Mouse (Mus musculus) testis, adult 2 months (tissue): Measurements from ENCODE around the gene Scrg1. TPM values are rescaled to one million over a fixed set of nuclear protein-coding genes. Genes with fewer than 3 reads are reported as not detected.

Experiments used
- H3K27ac ChIP-seq: fragments of 200-500 bp; 2 replicates; pipeline ENCODE4 v1.5.1; 2012; ENCODE audit warnings: low read depth, low read length; ENCODE audit not compliant: control insufficient read depth, insufficient read depth
- H3K27me3 ChIP-seq: fragments of 200-500 bp; 2 replicates; pipeline ENCODE4 v1.6.1; 2012; ENCODE audit warnings: mild to moderate bottlenecking, low read length, moderate library complexity; ENCODE audit not compliant: control insufficient read depth, insufficient read depth
- H3K36me3 ChIP-seq: fragments of 200-500 bp; 2 replicates; pipeline ENCODE4 v1.6.1; 2012; ENCODE audit warnings: mild to moderate bottlenecking, low read length; ENCODE audit not compliant: control insufficient read depth, insufficient read depth
- H3K4me1 ChIP-seq: fragments of 200-500 bp; 2 replicates; pipeline ENCODE4 v1.6.1; 2012; ENCODE audit warnings: low read length; ENCODE audit not compliant: control insufficient read depth, insufficient read depth
- H3K4me3 ChIP-seq: fragments of 200-500 bp; 2 replicates; pipeline ENCODE4 v1.5.1; 2012; ENCODE audit warnings: low read depth, mild to moderate bottlenecking, low read length, moderate library complexity, mixed read lengths; ENCODE audit not compliant: control insufficient read depth
- CTCF ChIP-seq: fragments of 200-500 bp; IDR thresholded peaks from 2 replicates; pipeline ENCODE4 v1.5.1; 2012; ENCODE audit warnings: low read depth, mild to moderate bottlenecking, inconsistent platforms, low read length, moderate library complexity; ENCODE audit not compliant: control insufficient read depth, insufficient read depth, insufficient replicate concordance
- POLR2A ChIP-seq: fragments of 200-500 bp; IDR thresholded peaks from 2 replicates; pipeline ENCODE4 v1.6.1; 2012; ENCODE audit warnings: low read depth, mild to moderate bottlenecking, inconsistent platforms, low read length, moderate library complexity; ENCODE audit not compliant: control insufficient read depth
- polyA plus RNA-seq: library from polyadenylated mRNA; depleted of rRNA; stranded (reverse); fragments of >200 nt; gene quantifications from 2 replicates; pipeline ENCODE4 v1.2.3, GENCODE M21; 2012

Scrg1 gene
- polyA plus RNA-seq, 1 experiment: not detected

- no peaks in the 10 kb centered on the region for H3K27me3 ChIP-seq
- TF ChIP-seq POLR2A: no peak
- TF ChIP-seq CTCF: no peak
- no peaks in the 10 kb centered on the region for H3K36me3 ChIP-seq
- H3K4me3 ChIP-seq: no peak overlapping the region
- H3K4me1 ChIP-seq: no peaks in the 10 kb centered on the region
- no peak overlapping the region for H3K27ac ChIP-seq
Observed at GRCm38 (mm10) chr8:57457942-57458341, 2.2 kb downstream of the Scrg1 start.

DNA sequence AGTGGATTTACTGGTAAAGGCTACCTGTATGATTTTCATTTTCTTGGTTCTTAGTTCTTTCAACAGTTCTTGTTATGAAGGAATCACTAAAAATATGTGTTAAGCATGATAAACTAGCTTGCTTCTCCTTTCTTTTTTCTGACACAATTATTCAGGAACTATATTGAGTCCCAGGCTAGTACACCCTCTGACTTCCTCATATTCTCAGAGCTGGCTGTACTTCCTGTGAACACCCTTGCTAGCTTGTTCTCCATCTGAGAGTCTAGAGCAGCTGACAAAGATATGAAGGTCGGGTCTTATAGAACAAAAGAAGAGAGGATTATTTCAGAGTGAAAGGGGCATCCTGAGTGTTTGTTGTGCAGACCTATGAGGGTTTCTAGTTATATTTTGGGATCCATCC is 7.1 kb downstream of the Scrg1 start:
- no peak overlapping the region for H3K27ac ChIP-seq
- H3K27me3 ChIP-seq: no peaks in the 10 kb centered on the region
- no peaks in the 10 kb centered on the region for H3K36me3 ChIP-seq
- TF ChIP-seq POLR2A (no peak), CTCF (no peak)
- H3K4me3 ChIP-seq: no peak overlapping the region
- H3K4me1 ChIP-seq: no peaks in the 10 kb centered on the region

GRCm38 (mm10) chr8:57463757-57464156 is 8.0 kb downstream of the Scrg1 start:
- no peaks in the 10 kb centered on the region for H3K36me3 ChIP-seq
- TF ChIP-seq POLR2A: no peak
- no peak for TF ChIP-seq CTCF
- no peaks in the 10 kb centered on the region for H3K4me1 ChIP-seq
- H3K4me3 ChIP-seq: no peak overlapping the region
- no peak overlapping the region for H3K27ac ChIP-seq
- no peaks in the 10 kb centered on the region for H3K27me3 ChIP-seq

DNA sequence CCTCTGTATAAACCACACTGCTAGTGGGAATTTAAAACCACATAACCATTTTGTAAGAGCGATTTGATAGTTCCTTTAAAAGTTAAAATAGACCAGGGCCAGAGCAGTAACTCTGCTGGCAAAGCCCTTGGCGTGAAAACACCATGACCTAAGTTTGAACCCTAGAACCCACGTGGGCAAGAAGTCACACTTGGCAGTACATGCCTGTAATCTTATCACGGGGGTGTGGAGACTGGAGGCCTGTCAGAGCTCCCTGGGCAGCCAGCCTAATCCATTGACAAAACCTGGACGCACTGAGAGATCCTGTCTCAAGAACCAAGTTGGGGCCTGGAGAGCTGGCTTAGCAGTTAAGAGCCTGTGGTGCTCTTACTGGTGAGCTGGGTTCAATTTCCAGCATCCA is 12.9 kb downstream of the Scrg1 start:
- Histone ChIP-seq H3K27ac (no peak overlapping the region), H3K27me3 (no peaks in the 10 kb centered on the region), H3K4me1 (no peaks in the 10 kb centered on the region), H3K36me3 (no peaks in the 10 kb centered on the region), H3K4me3 (no peak overlapping the region)
- TF ChIP-seq POLR2A (no peak), CTCF (no peak)

- no peak for TF ChIP-seq CTCF
- Histone ChIP-seq H3K4me1 (no peaks in the 10 kb centered on the region), H3K27ac (no peak overlapping the region), H3K36me3 (no peaks in the 10 kb centered on the region), H3K27me3 (no peaks in the 10 kb centered on the region), H3K4me3 (no peak overlapping the region)
Observed at GRCm38 (mm10) chr8:57470863-57471262, 15.1 kb downstream of the Scrg1 start.

- H3K36me3 ChIP-seq: no peaks in the 10 kb centered on the region
Observed at GRCm38 (mm10) chr8:57473751-57474150, 18.0 kb downstream of the Scrg1 start.

GRCm38 (mm10) chr8:57478406-57478805 is 22.7 kb downstream of the Scrg1 start:
- TF ChIP-seq CTCF: no peak
- TF ChIP-seq POLR2A: no peak
- H3K4me1 ChIP-seq: no peaks in the 10 kb centered on the region
- no peaks in the 10 kb centered on the region for H3K36me3 ChIP-seq
- H3K4me3 ChIP-seq: no peak overlapping the region
- no peak overlapping the region for H3K27ac ChIP-seq
- no peaks in the 10 kb centered on the region for H3K27me3 ChIP-seq

More at GRCm38 (mm10) chr8:57473751-57474150, 18.0 kb downstream of the Scrg1 start:
- H3K27ac ChIP-seq: no peak overlapping the region
- H3K27me3 ChIP-seq: no peaks in the 10 kb centered on the region
- no peaks in the 10 kb centered on the region for H3K4me1 ChIP-seq
- no peak overlapping the region for H3K4me3 ChIP-seq
- no peak for TF ChIP-seq CTCF
- no peak for TF ChIP-seq POLR2A

GRCm38 (mm10) chr8:57479700-57480099 is 24.0 kb downstream of the Scrg1 start:
- Histone ChIP-seq H3K27me3 (no peaks in the 10 kb centered on the region), H3K4me1 (no peaks in the 10 kb centered on the region), H3K36me3 (no peaks in the 10 kb centered on the region), H3K27ac (no peak overlapping the region), H3K4me3 (no peak overlapping the region)
- TF ChIP-seq CTCF (no peak), POLR2A (no peak)
